Mouse (Mus musculus) C2C12 (cell line): Measurements from ENCODE around the gene Coasy. TPM values are rescaled to one million over a fixed set of nuclear protein-coding genes. Genes with fewer than 3 reads are reported as not detected.
A peak's percentile ranks its signal among the peaks of the same experiment; 100 is the strongest.

Experiments used
- H3K27me3 ChIP-seq: one replicate; pipeline ENCODE4 v1.6.1; 2011; ENCODE audit not compliant: control insufficient read depth, insufficient read depth, insufficient read length
- H3K36me3 ChIP-seq: one replicate; pipeline ENCODE4 v1.6.1; 2011; ENCODE audit not compliant: control insufficient read depth, insufficient read depth
- H3K4me3 ChIP-seq: one replicate; pipeline ENCODE4 v1.5.1; 2011; ENCODE audit warnings: mild to moderate bottlenecking, control low read depth; ENCODE audit not compliant: poor library complexity, insufficient read depth, severe bottlenecking
- H3K79me2 ChIP-seq: one replicate; pipeline ENCODE4 v1.6.1; 2011; ENCODE audit not compliant: control insufficient read depth, insufficient read depth
- H3K79me3 ChIP-seq: one replicate; pipeline ENCODE4 v1.6.1; 2011; ENCODE audit warnings: low read depth, control low read depth
- H3ac ChIP-seq: one replicate; pipeline ENCODE3; 2011; ENCODE audit warnings: low read depth; ENCODE audit not compliant: control insufficient read depth, insufficient read length
- CEBPB ChIP-seq: IDR thresholded peaks from one replicate; pipeline ENCODE4 v1.6.1; 2011; ENCODE audit warnings: low read depth, mild to moderate bottlenecking, control low read depth, moderate library complexity
- CTCF ChIP-seq: IDR thresholded peaks from one replicate; pipeline ENCODE4 v1.5.1; 2011; ENCODE audit not compliant: control insufficient read depth, insufficient read depth, insufficient read length
- FOSL1 ChIP-seq: IDR thresholded peaks from one replicate; pipeline ENCODE4 v1.8.0; 2011; ENCODE audit warnings: mild to moderate bottlenecking, low read length; ENCODE audit not compliant: poor library complexity, insufficient read depth, severe bottlenecking
- MAX ChIP-seq: IDR thresholded peaks from one replicate; pipeline ENCODE4 v1.6.1; 2011; ENCODE audit warnings: mild to moderate bottlenecking, control low read depth
- MYOD1 ChIP-seq: IDR thresholded peaks from one replicate; pipeline ENCODE4 v1.6.1; 2011; ENCODE audit warnings: low read depth; ENCODE audit not compliant: control insufficient read depth, insufficient read length
- MYOG ChIP-seq: IDR thresholded peaks from one replicate; pipeline ENCODE4 v1.6.1; 2011; ENCODE audit not compliant: control insufficient read depth, insufficient read length; ENCODE audit errors: extremely low read depth
- USF1 ChIP-seq: IDR thresholded peaks from one replicate; pipeline ENCODE4 v1.6.1; 2011; ENCODE audit warnings: low read depth, mild to moderate bottlenecking, control low read depth, moderate library complexity
- long read RNA-seq, 2 experiments: library from polyadenylated mRNA; unstranded; transcript quantifications; one replicate each; pipeline ENCODE4 v2.0.0; 2019 to 2020
- polyA plus RNA-seq: library from polyadenylated mRNA; unstranded; fragments of >200 nt; fragmentation: generic; extraction: Trizol; gene quantifications from one replicate; pipeline ENCODE4 v1.2.1, GENCODE M21; 2012; ENCODE audit warnings: missing spikeins

Gene Coasy
- 31.0 TPM for polyA plus RNA-seq
- long read RNA-seq, experiment 1, transcript Coasy-202 (9 exons, 2,386 nt): minor isoform, 9 of 33 reads
- long read RNA-seq, experiment 1, transcript Coasy-201 (10 exons, 2,138 nt): major isoform, 15 of 33 reads
- long read RNA-seq, experiment 1, partial matches to known transcripts: 8 of 33 reads
- long read RNA-seq, experiment 1, other reads (novel, unspliced or antisense): 1 of 33 reads
- long read RNA-seq, experiment 2, transcript Coasy-201 (10 exons, 2,138 nt): major isoform, 117 of 246 reads
- long read RNA-seq, experiment 2, transcript Coasy-202 (9 exons, 2,386 nt): minor isoform, 98 of 246 reads
- long read RNA-seq, experiment 2, partial matches to known transcripts: 6 of 246 reads
- long read RNA-seq, experiment 2, other reads (novel, unspliced or antisense): 25 of 246 reads

- Histone ChIP-seq H3K4me3 (peak within 1 kb of the TSS; percentile 95), H3K79me3 (peaks cover 8% of the 10 kb centered on the region), H3K36me3 (peaks cover 10% of the 10 kb centered on the region), H3K79me2 (peaks cover 22% of the 10 kb centered on the region), H3K27me3 (no peaks in the 10 kb centered on the region), H3ac (peak within 1 kb of the TSS; percentile 77)
- no peak for TF ChIP-seq CTCF
- peak; percentile 79 for TF ChIP-seq MAX
Measured at GRCm38 (mm10) chr11:101082208-101083082, at the start of gene Coasy. Gene Coasy (plus strand): TSS chr11:101082565.

- Histone ChIP-seq H3K79me3 (no peaks in the 10 kb centered on the region), H3K4me3 (no peak overlapping the region), H3K36me3 (peaks cover 45% of the 10 kb centered on the region), H3K27me3 (no peaks in the 10 kb centered on the region), H3K79me2 (no peaks in the 10 kb centered on the region), H3ac (no peak overlapping the region)
- TF ChIP-seq MAX (no peak), CTCF (no peak), FOSL1 (no peak)
Measured at GRCm38 (mm10) chr11:101033856-101034500, 48.4 kb upstream of the Coasy start.

GRCm38 (mm10) chr11:101034614-101035327 lies 47.6 kb upstream of the Coasy start:
- Histone ChIP-seq H3K36me3 (peaks cover 44% of the 10 kb centered on the region), H3K4me3 (no peak overlapping the region), H3K79me3 (no peaks in the 10 kb centered on the region)

GRCm38 (mm10) chr11:101035328-101035695 lies 47.1 kb upstream of the Coasy start:
- TF ChIP-seq MYOG (no peak), CEBPB (no peak), CTCF (no peak), USF1 (no peak), FOSL1 (no peak), MAX (no peak), MYOD1 (no peak)
- peaks cover 49% of the 10 kb centered on the region for H3K36me3 ChIP-seq

More at GRCm38 (mm10) chr11:101034614-101035327, 47.6 kb upstream of the Coasy start:
- H3ac ChIP-seq: no peak overlapping the region
- no peaks in the 10 kb centered on the region for H3K79me2 ChIP-seq
- TF ChIP-seq USF1 (no peak), MYOG (no peak), MYOD1 (no peak), CEBPB (no peak), CTCF (no peak), MAX (no peak), FOSL1 (no peak)
- no peaks in the 10 kb centered on the region for H3K27me3 ChIP-seq

GRCm38 (mm10) chr11:101037795-101038194 lies 44.6 kb upstream of the Coasy start:
- no peak overlapping the region for H3K4me3 ChIP-seq
- no peaks in the 10 kb centered on the region for H3K79me2 ChIP-seq
- no peaks in the 10 kb centered on the region for H3K27me3 ChIP-seq
- H3K36me3 ChIP-seq: peaks cover 43% of the 10 kb centered on the region
- H3K79me3 ChIP-seq: no peaks in the 10 kb centered on the region
- TF ChIP-seq USF1: no peak
- no peak for TF ChIP-seq FOSL1
- no peak for TF ChIP-seq MYOG
- no peak for TF ChIP-seq MYOD1
- TF ChIP-seq CEBPB: no peak
- no peak for TF ChIP-seq MAX
- TF ChIP-seq CTCF: no peak
- no peak overlapping the region for H3ac ChIP-seq

More at GRCm38 (mm10) chr11:101035328-101035695, 47.1 kb upstream of the Coasy start:
- no peak overlapping the region for H3ac ChIP-seq
- no peaks in the 10 kb centered on the region for H3K79me3 ChIP-seq
- H3K4me3 ChIP-seq: no peak overlapping the region
- H3K27me3 ChIP-seq: no peaks in the 10 kb centered on the region
- H3K79me2 ChIP-seq: no peaks in the 10 kb centered on the region
